Mouse (Mus musculus) Muller cell, postnatal 12 days (primary cell): ENCODE measurements around the gene Stx17.

Experiments
- DNase-seq: peaks from one replicate; pipeline ENCODE4 v3.0.0-alpha.2; 2015; ENCODE audit errors: inconsistent ontology term

The Stx17 gene

DNA sequence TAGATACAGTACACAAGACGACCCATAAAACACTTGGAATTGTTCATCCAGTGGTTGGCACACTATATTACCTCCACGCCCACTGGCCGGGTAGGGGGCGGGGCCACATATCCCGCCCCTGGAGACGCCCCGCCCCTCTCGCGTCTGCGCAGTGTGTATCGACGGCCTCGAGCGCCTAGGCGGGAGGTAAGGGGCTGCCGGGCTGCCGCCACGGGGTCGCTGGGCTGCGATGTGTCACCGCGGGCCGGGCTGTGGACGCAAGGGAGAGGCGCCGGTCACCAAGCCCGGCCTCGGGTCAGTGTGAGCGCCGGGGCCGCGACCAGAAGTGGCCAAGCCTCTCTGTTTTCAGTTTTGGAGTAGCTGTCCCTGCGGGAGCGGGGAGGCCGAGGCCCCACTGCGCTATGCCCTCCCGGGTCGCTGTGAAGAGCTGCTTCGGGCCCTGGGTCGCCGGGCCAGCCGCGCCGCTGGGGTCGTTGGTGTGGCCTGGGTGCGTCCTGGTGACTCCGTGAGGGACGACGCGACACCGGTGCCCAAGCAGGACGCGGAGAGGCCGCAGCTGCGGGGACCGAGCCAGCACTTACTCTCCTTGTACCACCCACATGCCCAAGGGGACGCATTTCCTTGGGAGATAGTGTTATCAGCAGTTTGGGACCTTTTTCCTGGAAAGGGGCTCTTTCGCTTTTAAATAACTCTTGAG lies at the start of gene Stx17:
TSS of gene Stx17 (plus strand) at position 143 of the 697 bp plus-strand sequence.
- peak; percentile 96 for DNase-seq

DNA sequence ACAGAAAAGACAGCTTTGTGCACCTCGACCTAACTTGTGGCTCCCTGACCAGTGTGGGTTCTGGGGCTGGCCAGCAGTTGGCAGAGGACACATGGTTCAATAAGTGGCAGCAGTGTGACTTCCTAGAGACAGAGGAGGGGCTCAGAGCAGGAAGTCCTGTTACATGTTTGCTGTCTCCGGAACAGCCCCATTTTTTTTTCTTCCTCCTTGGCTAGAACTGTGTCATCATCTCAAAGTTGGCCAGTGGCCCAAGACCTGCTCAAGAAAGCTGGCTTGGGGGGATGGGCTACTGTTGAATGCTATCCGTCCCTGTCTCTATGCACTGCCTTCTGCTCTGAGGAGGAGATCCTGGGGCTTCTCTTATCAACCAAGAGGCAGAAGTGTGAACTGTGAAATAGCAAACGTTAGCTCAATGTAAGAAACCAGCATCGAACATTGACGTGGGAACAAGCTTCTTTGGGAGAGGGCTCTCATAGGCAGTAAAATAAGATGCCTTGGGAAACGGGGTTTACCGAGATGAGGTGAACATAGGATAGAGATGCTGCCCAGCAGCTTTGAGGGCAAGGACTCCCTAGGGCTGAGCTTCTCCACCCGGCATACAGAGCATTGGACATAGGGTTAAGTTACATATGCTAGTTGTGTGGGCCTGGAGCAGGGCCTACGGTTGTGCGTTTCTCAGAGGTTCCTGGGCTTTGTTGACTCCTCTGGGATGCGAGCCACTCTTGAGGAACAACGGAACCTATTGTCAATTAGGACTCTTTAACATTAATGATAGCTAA lies 47.8 kb upstream of the Stx17 start:
- no peak for DNase-seq

DNA sequence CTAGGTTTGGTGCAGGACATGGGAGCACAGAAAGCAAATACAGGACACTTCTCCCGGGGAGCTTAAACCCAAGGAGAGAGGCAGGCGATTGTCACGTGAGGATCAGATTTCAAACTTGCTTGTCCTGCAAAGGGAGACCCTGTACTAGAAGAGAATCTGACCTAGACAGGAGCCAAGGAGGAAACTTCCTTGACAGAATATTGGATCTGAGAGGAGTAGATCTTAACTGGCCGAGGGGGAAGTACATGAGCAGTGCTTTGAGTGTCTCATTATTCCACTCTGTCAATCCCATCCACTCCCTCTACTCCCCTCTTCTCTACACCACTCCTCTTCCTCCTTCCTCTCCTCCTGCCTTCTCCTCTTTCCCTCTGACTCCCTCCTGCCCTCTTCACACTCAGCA lies 46.5 kb upstream of the Stx17 start:
- DNase-seq: no peak

DNA sequence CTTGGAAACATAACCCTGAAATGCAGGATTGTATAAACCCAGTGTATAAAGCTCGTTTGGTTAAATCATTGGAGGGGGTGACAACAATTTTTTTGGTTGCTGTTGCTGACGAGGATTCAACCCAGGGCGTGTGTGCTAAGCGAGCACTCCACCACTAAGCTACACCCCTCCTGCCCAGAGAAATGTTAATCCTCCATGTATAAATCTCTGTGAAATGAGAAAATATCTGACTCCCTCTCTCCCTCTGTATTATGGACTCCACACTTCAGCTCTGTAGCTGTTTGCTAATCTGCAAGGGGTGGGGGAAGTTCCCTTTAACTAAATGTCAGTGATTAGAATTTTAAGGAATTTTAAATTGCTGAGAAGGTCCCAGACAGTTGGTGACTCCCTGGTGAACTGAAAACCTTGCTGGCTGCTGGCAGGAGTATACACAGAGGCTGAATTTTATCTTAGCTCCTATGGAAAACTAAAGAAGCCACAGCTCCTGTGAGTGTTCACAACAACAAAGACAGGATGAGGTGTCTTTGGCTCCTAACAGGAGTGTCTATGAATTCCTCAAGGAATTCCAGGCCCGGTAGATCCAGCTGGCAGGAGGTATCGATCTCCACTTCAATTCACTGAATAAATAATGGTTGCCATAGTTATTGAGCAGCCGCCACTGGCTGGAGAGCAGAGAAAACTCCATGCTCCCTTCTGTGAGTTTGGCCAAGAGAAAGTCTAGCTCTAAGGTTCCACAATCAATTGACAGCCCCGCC lies 45.3 kb upstream of the Stx17 start:
- no peak for DNase-seq

DNA sequence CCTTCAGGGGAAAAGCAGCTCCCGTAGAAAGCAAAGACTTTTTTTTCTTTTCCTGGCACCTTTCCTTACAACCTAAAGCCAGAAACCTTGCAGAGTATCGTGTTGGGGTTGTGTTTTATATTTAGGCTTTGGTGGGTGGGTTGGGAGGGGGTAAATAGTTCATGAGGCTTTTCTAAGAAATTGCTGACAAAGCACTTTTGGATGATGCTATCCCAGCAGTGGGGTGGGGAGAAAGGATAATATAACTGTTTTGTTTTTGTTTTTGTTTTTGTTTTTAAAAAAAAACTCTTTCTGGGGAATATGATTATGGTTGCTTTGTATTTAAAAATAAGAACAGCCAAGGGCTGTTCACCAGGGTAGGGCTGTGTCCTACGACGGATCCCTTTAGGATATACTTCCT lies 41.3 kb upstream of the Stx17 start:
- DNase-seq: no peak

DNA sequence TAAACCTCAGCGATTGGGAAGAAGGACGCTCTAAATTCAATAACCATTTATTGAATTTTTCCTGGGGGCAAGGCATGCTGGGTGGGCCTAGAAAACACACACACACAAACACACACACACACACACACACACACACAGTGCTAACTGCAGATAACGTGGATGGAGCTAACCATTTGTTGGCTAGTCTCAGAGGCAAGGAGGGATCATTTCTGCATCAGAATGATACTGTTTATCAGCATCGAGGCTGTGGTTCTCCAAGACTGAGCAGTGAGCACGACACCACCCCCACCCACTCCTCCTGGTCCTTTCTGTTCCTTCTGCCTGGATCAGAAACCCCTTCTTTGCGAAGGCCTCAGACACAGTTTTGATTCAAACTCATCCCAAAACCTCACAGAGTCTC lies 38.1 kb upstream of the Stx17 start:
- DNase-seq: no peak

DNA sequence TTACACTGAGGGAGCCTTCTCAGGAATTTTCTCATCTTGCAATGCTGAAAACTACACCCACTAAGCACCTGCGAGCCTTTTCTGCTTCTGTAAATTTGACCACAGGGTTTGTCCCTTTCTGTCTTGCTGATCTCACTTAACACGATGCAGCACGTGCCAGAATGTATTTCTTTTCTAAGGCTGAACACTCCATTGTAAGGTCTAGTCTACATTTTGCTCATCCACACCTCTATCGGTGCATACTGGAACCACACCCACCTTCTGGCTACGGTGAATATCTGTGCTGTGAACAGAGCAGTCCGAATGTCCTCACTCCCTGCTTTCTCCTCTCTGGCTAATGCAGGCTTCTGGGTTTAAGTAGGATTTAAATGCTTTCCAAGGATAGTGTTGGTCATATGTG lies 37.2 kb upstream of the Stx17 start:
- no peak for DNase-seq

DNA sequence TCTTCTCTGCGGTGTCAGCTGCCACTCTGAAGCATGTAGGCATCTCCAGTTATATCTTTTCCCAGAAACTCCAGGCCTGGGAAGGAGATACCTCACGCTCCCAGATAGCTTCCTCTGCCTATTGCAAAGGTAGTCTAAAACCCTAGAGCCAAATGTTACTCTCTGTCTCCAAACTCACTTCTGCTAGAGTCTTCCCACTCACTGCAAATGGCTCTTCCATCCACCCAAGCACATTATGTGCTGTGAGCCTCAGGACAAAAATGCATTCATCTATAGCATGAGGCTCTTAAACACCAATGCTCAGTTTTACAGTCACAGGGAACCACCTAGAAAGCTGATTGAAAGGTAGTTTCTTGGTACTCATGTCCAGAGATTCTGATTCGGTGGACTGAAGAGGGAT lies 31.5 kb upstream of the Stx17 start:
- no peak for DNase-seq

DNA sequence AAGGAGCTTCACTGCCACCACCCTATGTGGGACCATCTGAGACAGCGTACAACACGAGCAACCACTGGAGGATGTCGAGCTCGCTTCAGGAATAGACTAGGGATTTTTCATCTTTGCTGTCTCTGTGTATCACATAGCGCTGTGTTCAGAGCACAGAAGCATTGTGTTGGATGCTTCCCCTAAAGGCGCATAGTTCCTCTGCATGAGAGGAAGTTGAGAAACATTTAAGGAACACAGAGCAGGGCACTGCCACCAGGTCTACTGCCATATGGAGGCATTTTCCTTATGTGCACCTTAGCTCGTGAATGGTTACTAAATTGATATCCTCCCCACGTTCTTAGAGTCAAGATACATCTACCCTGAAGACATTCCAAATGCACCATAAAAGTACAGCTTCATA lies 24.5 kb upstream of the Stx17 start:
- DNase-seq: no peak

DNA sequence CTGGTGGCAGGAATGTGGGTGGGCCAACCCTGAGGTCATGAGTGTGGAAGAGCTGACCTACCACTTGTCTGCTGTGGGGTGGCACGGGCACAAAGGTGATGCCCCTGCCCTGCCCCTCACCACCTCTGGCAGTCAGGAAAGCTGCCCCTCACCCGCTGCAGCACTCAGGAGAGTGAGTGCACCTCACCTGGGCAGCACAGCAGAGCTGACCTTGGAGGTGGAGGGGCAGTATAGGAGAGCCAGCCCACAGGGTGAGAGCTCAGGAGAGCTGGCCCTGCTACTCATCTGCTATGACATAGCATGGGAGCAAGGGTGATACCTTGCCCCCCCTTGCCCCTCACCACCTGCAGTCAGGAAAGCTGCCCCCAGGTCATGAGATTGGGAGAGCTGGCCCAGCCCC lies 22.7 kb upstream of the Stx17 start:
- DNase-seq: no peak

DNA sequence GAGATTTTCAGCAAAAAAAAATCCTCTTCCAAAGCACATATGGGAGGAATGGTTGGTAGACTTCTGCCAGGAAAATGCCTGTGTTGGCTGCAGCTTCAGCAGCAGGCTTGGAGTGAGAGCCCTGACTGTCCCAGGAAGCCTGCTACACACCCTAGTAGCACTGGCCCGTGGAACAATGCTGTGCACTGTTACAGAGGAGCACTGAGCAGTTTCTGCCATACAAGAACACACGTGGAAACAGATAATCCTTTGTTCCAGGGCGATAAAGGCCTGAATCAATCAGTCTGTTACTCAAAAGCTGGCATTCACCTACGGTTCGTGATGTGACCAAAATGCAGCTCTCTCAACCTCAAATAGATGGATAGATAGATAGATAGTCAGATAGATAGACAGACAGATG lies 19.3 kb upstream of the Stx17 start:
- DNase-seq: no peak

DNA sequence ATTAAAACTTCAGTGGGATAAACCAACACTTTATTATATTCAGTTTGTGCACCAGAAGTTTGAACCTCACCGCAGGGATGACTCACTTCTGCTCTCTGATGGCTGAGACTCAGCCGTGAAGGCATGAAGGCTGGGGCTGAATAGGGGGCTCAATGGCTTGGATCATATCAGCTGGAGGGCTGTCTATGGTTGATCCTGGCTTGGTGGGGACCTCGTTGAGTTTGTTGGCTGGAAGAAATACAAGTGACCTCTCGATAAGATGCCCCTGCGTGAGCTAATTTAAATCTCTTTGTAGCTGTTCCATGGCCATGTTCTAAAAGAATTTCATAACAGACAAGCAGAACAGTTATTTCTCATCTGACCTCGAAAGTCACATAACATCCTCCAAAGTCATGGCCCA lies 17.6 kb upstream of the Stx17 start:
- no peak for DNase-seq

DNA sequence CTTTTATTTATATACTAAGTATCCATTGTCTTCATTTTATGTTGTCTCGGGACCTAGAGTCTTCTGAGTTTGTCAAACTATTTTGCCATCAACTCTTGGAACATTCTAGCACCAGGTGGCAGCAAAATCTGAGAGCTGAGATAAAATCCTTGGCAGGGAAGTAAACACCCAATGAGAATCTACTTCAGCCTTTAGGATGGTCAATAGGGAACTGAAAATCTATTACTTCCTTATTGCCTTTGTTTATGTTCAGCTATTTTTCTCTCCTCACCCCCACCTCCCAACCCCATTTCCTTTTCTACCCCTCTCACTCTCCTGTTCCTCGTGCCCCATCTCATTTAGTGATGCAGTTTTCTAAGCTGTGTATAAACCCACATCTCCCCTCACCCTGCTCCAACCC lies 16.1 kb upstream of the Stx17 start:
- no peak for DNase-seq

DNA sequence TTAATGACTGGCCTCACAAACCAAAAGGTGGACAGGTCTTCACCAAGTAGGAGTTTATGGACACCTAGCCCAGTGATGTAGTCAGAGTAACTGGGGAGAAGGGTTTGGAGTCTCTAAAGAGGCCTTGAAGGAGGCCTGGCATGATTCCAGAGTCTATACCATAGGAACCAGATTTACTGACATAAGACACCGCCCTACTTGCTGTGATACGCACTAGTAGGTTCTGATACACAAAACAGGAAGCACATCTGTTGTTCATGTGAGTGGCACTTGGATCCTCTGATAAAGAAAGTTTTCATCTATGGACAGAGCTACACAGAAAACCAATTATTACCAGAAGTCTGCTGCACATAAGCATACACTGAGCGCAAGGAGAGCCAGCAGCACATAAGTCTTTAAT lies 14.4 kb upstream of the Stx17 start:
- no peak for DNase-seq

DNA sequence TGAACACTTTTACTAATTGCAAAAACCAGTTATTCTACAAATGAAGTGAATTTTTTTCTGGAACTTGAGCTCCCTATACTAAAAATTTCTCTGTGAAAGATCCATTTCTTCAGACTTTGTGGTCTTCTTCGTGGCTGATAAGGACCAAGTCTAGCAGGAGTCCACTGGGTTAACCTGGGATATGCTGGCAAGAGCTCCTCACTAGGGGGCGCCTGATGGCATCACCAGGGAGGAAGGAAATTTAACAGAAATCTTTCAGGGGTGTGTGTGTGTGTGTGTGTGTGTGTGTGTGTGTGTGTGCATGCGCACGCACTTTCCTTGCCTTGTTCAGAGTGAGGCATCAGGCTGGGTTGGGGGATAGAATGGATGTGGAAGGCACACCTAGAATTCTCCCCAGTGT lies 8.5 kb upstream of the Stx17 start:
- no peak for DNase-seq

DNA sequence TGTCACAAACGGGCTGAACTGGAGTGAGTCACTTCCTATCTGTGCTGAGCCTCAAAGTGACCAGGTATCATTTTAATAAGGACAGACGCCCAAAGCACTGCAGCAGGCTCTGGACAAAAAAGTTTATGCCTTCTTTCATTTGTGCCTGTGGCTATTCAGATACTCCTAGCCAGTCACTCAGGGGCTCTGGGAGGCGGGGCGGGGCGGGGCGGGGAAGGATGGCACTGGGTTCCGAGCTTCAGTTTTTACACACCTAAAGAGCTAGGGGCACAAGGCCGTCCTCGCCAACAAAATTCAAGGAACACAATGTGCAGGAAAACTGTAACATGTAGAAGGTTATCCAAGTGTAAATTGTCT lies 321 bp upstream of the Stx17 start:
- DNase-seq: no peak

DNA sequence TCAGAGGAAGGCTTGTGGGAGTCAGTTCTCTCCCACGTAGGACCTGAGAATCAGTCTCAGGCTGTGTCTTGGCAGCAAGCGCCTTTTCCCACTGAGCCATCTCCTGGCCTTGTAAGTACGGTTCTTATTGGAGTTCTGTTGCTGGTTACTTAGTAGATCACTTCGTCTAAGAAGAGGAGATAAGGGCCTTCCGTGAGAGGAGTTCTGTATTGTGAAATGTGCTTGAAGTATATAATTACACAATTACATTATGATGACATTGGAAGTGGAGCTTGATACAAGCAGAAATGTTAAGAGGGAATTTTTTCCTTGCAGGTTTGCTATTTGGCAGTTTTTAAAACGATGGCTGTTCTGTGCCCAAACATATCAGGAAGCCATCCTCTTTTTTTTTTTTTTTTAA lies 5.6 kb downstream of the Stx17 start:
- DNase-seq: no peak

DNA sequence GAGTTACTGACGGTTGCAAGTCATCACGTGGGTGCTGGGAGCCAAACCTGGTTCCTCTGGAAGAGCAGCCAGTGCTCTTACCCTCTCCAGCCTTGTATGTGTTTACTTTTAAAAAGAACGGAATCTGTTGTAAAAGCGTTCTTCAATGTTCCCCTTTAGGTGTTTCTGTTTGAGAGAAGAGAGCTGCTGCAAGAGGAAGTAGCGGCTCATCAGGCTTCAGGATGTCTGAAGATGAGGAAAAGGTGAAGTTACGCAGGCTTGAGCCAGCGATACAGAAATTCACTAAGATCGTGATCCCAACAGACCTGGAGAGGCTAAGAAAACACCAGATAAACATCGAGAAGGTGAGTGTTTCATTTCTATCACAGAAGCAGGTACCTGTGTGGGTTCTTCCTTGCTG lies 6.9 kb downstream of the Stx17 start:
- no peak for DNase-seq

DNA sequence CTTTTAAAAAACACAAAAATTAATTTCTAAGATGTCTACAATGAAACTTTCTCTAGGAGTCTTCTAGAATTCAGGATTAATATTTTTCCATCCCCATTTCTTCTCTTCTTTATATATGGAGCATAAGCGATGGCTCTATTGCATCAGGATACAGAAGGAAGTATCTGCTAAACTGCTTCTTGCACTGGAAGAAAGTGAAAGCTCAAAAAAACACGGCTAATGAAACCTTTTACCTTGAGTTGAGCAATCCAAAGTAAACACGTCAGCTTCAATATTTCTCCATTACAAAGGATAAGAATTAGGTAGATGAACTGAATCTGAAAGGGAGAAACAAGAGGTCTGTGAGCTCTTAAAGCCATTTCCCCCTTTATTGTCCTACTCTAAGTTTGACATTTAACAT lies 8.0 kb downstream of the Stx17 start:
- DNase-seq: no peak

DNA sequence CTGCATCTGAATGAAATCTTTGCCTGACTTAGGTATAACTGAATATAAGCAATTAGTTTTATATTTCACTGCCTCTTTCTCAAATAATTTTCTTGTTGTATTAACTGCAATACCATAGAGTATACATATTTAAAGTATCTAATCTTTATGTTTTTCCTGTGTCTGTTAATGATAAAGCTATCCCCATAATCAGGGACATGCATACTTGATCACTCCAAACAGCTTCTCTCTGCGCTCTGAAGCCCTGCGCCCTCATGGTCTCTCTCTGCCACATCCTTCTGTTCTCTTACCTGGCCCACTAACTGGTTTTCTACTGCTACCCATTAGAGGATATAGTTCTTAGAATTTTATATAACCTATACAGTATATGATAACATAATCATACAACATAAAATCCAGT lies 24.8 kb downstream of the Stx17 start:
- DNase-seq: no peak

DNA sequence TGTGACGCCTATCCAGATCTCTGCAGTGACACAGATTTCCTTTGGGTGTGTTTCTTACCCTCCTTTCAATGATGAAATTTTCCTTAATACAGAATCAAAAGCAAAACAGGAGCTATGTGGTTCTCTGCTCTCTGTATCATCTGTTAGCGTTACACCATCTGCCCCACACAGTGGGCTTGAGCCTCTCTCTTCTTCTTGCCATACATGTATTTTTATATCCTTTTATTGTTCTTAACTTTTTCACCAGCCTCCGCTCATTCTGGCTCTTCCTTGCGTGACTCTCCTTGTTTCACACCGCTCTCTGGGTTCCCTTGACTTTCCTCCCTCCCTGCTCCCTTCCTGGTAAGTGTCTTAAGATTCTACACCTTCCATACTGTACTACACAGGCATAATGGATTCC lies 28.5 kb downstream of the Stx17 start:
- no peak for DNase-seq

DNA sequence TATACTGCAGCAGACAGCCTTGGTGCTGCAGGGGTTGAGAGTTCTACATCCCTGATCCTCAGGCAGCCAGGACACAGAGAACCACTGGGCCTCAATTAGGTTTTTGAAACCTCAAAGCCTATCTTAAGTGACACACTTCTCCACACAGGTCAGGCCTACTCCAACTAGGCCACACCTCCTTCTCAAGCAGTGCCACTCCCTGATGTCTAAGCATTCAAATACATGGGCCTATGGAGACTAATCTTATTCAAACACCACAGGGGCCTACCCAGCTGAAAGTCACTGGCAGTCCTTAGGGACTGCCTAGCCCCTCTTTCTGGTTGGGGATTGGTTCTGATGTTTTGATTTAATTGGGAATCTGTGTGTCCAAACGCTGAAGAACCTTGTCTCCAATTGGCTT lies 31.1 kb downstream of the Stx17 start:
- no peak for DNase-seq

DNA sequence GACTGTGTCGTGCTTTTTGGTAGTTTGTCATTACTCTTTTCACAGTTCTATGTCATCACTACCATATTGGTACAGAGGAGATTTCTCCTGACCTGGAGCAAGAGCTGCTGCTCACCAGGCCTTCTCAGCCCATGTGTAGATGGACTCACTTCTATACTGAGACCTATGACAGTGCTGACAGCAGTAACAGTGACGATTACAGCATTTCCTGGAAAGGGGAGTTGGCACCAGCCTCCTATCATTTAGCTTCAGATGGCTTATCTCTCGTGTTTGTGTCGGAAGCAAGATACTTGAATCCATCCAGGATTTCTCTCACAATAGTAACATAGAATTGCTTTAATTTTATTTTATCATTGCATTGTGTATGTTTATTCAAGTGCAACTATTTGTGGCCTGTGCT lies 35.7 kb downstream of the Stx17 start:
- no peak for DNase-seq
